Mouse (Mus musculus) midbrain, embryonic 14.5 days (tissue): ENCODE results near the gene Cbx2. TPM values are rescaled to one million over a fixed set of nuclear protein-coding genes. Genes with fewer than 3 reads are reported as not detected.
A peak's percentile ranks its signal among the peaks of the same experiment; 100 is the strongest.

Source experiments
- ATAC-seq: fragments of 200-750 bp; cut with Nextera tagmentation; 2 replicates; pipeline ENCODE4 v1.8.0; 2017; ENCODE audit warnings: moderate number of reproducible peaks, moderate library complexity; ENCODE audit not compliant: low FRiP score, low TSS enrichment
- DNase-seq: peaks from one replicate; pipeline ENCODE4 v3.0.0-alpha.2; 2015
- H3K27ac ChIP-seq: fragments of 300-500 bp; sonication (generic); replicated peaks from 2 replicates; pipeline ENCODE4 v1.5.1; 2014; ENCODE audit warnings: mild to moderate bottlenecking, low read depth, low read length, moderate library complexity
- H3K27me3 ChIP-seq: fragments of 300-500 bp; sonication (generic); 2 replicates; pipeline ENCODE4 v1.6.1; 2014; ENCODE audit warnings: low read length, control low read depth, mixed read lengths; ENCODE audit not compliant: control insufficient read depth, insufficient read depth
- H3K36me3 ChIP-seq: fragments of 300-500 bp; sonication (generic); 2 replicates; pipeline ENCODE4 v1.6.1; 2014; ENCODE audit warnings: low read length, control low read depth; ENCODE audit not compliant: control insufficient read depth, insufficient read depth
- H3K4me1 ChIP-seq: fragments of 300-500 bp; sonication (generic); 2 replicates; pipeline ENCODE4 v1.6.1; 2014; ENCODE audit warnings: mild to moderate bottlenecking, antibody characterized with exemption, low read length, control low read depth; ENCODE audit not compliant: control insufficient read depth, insufficient read depth
- H3K4me2 ChIP-seq: fragments of 300-500 bp; sonication (generic); 2 replicates; pipeline ENCODE4 v1.6.1; 2014; ENCODE audit warnings: mild to moderate bottlenecking, low read length, moderate library complexity
- H3K4me3 ChIP-seq: fragments of 300-500 bp; sonication (generic); replicated peaks from 2 replicates; pipeline ENCODE4 v1.5.1; 2014; ENCODE audit warnings: low read depth, low read length
- H3K9ac ChIP-seq: fragments of 300-500 bp; sonication (generic); replicated peaks from 2 replicates; pipeline ENCODE4 v1.6.1; 2014; ENCODE audit warnings: mild to moderate bottlenecking, low read length, moderate library complexity
- H3K9me3 ChIP-seq: fragments of 300-500 bp; sonication (generic); 2 replicates; pipeline ENCODE4 v1.6.1; 2016; ENCODE audit warnings: low read length, control low read depth, mixed read lengths; ENCODE audit not compliant: control insufficient read depth
- WGBS: fragments of 180-500 bp; shearing (Covaris S2); extraction: QIAGEN DNeasy Blood & Tissue Kit; methylation state at CpG from one replicate; pipeline ENCODE4 v1.1.7; 2014; 5-methylcytosine and 5-hydroxymethylcytosine counted together
- polyA plus RNA-seq: library from polyadenylated mRNA; unstranded; fragments of >200 nt; fragmentation: Nextera tagmentation; extraction: Ambion mirVana; gene quantifications from 2 replicates; pipeline ENCODE4 v1.2.1, GENCODE M21; 2014

Cbx2 gene
- polyA plus RNA-seq, 1 experiment from 2014 or later, result 20.7 TPM

DNA sequence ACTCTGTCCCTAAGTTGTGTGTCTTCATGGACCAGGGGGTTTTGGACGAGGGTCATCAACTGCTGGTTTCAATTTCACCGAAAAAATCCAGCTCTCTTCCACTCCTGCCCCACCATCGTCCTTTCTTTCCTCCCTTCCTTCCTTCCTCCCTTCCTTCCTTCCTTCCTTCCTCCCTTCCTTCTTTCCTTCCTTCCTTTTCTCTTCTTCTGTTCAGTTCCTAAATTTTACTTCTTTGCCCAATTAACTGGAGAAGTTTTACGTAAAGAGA, 20.4 kb downstream of the Cbx2 start:
- DNase-seq (no peak), ATAC-seq (no peak)
- Histone ChIP-seq H3K4me1 (peaks cover 40% of the 10 kb centered on the region), H3K27ac (no peak overlapping the region), H3K27me3 (peaks cover 77% of the 10 kb centered on the region), H3K9me3 (no peaks in the 10 kb centered on the region), H3K4me3 (no peak overlapping the region), H3K9ac (no peak overlapping the region), H3K4me2 (no peak overlapping the region), H3K36me3 (peaks cover 11% of the 10 kb centered on the region)
- WGBS, result 3% methylated on average over 4 of the region's 4 CpGs

DNA sequence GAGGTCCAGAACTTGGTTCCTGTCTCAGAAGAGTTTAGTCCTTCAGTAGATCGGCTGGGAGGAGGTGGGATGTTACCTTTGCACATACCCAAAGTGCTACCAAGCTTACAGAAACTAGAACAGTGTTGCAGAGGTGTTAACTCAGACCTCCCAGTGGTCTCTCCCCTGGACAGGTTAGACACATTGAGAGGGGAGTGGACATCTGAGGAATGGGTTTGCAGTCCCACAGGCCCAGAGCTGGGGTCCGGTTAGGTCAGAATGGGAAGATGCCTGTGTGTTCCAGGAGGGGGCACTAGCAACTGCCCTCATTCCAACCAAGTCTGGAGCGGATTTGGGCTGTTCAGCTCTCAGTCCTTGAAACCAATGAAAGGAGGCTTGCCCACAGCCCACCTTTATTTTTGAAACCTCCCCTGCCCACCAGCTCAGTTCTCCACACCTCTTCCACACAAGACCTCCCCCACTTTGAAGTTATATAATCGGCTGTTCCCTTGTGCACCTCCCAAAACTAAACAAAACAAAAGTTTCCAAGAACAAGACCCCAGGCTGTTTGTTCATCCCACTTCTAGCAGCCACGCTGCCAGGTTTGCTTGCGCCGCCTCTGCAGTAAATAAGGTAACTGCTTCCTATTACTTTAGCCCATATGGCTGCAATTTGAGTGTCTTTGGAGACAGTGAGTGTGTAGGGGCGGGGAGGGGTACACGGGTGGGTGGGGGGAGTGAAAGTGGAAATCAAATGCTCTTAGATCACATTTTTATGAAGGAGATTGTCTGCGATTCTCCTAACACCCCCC, 21.2 kb downstream of the Cbx2 start:
- H3K27me3 ChIP-seq, result peaks cover 78% of the 10 kb centered on the region
- H3K4me3 ChIP-seq, result no peak overlapping the region
- no peak overlapping the region for H3K9ac ChIP-seq
- H3K27ac ChIP-seq, result no peak overlapping the region
- peaks cover 4% of the 10 kb centered on the region for H3K36me3 ChIP-seq
- no peaks in the 10 kb centered on the region for H3K9me3 ChIP-seq
- ATAC-seq (no peak), DNase-seq (peak; percentile 52)
- H3K4me2 ChIP-seq, result no peak overlapping the region; the same call in 1 of the 2 replicates
- 3% methylated on average over 10 of the region's 10 CpGs for WGBS
- H3K4me1 ChIP-seq, result peaks cover 37% of the 10 kb centered on the region

DNA sequence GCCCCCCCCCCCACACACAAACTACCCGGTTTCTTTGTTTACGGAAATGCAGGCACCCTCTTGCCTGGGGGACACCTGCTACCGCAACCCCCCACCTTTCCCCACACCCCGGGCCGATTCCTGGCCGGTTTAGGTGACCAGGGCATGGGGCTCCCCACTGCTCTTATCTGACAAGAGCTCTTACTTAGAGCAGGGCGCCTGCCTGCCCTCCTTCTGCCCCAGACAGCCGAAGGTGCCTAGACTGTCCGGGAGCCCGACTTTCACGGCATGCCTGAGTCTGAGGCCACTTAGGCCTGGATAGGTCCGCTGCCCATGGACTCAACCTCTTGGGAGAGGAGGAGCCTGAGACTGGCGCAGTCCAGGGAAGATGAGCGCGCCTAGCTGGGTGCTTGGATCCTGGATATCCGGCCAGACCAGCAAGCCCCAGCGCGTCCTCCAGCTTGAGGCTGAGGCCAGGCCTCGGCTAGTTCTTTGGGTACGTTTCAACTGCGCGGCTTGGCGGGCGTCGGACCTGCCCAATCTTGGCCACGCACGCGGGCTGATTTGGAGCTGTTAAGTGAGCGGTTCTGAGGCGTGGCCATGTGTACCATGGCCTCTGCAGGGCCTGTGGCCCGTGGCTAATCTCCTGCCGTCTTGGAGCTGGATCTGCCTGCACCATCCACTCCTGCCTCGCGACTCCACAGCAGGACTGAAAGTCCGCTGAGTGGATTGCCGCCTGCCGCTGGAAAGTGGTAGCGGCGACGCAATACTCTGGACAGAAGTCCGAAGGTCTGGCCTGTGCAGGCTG, 22.0 kb downstream of the Cbx2 start:
- H3K27me3 ChIP-seq, result peaks cover 80% of the 10 kb centered on the region
- WGBS, result 1% methylated on average over 41 of the region's 41 CpGs
- no peak overlapping the region for H3K9ac ChIP-seq
- H3K4me3 ChIP-seq, result 0 out of 2 replicates have a peak overlapping the region, but pooled peaks have one; percentile 7
- H3K9me3 ChIP-seq, result no peaks in the 10 kb centered on the region
- H3K36me3 ChIP-seq, result no peaks in the 10 kb centered on the region
- ATAC-seq, result no peak
- H3K4me2 ChIP-seq, result peak overlapping the region; percentile 12
- H3K4me1 ChIP-seq, result peaks cover 29% of the 10 kb centered on the region
- no peak overlapping the region for H3K27ac ChIP-seq
- DNase-seq, result peak; percentile 69

DNA sequence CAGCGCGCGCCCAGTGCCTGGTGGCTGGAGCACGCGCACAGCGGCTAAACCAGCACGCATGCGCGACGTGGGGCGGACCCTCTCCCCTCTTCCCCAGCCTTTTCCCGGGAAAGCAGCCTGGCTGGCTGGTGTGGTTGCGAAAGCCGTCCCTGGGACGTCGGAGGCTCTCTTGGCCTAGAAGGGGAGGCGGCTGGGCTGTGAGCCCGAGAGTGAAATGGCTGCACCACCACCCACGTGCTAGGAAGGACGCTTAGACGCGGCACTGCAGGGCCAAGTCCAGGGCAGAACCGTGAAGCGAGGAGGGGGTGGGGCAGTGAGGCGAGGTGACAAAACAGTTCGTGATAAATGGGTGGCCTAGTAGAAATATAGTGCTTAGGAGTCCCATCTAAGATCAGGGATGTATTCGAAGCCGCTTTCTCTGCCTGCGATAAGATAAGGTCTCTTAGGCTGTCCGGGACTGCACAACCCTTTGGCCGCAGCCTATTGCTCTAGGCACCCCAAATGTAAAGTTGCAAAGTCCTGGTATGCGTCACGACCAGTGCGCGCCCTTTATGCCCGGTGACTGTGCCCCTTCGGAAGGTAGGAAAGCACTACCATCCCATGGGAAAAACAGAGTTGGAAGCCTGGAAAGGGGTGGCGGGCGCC, 24.0 kb downstream of the Cbx2 start:
- peak overlapping the region; percentile 76 for H3K4me2 ChIP-seq
- peak; percentile 89 for DNase-seq
- H3K9ac ChIP-seq, result peak overlapping the region; percentile 44; the same call in 1 of the 2 replicates
- H3K27me3 ChIP-seq, result peaks cover 99% of the 10 kb centered on the region
- no peak overlapping the region for H3K27ac ChIP-seq
- 1% methylated on average over 39 of the region's 39 CpGs for WGBS
- H3K9me3 ChIP-seq, result no peaks in the 10 kb centered on the region
- ATAC-seq, result no peak
- peak overlapping the region; percentile 38 for H3K4me3 ChIP-seq
- no peaks in the 10 kb centered on the region for H3K36me3 ChIP-seq
- H3K4me1 ChIP-seq, result peaks cover 24% of the 10 kb centered on the region

DNA sequence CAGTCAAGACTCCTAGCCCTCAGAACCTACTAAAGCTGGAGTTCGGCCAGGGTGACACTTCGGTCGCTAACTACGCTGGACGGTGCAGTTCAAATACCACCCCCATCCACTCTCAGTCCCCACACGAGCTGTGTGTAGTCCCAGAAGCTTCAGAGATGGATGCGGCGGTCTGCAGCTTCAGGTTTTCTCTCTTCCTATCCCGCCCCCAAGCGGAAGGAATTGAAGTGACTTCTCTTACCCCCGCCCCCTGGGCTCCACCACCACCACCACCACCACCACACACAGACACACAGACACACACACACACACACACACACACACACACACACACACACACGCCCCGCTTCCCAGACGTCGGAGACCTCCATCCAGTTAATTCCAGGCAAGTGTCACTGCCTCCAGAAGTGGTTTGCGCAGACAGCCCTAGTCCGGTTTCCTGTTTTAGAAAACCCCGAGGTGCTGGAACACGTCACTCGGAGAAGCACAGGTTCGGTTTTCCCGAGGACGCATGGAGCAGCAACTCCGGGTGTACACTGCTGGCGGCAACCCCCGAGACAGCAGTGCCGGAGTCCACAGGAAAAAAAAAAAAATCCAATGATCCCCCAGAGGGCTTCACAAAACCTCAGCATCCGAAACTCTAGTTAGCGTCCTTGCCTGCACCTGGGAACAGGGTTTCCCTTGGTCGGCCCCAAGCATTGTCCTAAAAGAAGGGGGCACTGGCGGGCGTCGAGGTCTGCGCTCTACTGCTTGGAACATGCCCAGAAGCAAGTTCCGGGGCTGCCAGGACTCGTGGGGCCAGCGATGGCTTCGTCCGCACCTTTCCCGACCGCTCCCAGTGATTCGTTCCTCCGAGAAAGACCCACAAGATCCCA, 24.7 kb downstream of the Cbx2 start:
- H3K4me2 ChIP-seq, result peak overlapping the region; percentile 76
- peak overlapping the region; percentile 44; the same call in 1 of the 2 replicates for H3K9ac ChIP-seq
- no peaks in the 10 kb centered on the region for H3K9me3 ChIP-seq
- ATAC-seq (no peak), DNase-seq (peak; percentile 69)
- no peaks in the 10 kb centered on the region for H3K36me3 ChIP-seq
- peaks cover 30% of the 10 kb centered on the region for H3K4me1 ChIP-seq
- under 1% methylated on average over 43 of the region's 43 CpGs for WGBS
- H3K4me3 ChIP-seq, result peak overlapping the region; percentile 38
- peaks cover 92% of the 10 kb centered on the region for H3K27me3 ChIP-seq
- no peak overlapping the region for H3K27ac ChIP-seq

DNA sequence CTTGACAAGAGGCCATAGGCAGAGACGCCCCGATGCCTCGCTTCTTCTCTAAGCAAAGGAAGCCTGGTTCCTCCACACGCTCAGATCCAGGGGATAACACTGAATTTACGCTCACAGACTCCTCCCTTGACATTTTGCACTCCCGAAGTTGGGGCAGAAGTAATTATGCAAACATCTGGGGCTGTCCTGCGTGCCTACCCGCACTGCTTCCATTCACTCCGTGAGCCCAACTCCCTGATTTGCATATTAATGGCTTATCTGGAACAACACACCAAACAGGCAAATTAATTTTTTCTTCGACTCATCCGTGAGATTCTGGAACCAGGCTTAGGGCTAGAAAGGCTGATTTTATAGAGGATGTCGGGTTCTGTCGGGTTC, 25.4 kb downstream of the Cbx2 start:
- Histone ChIP-seq H3K4me3 (0 out of 2 replicates have a peak overlapping the region, but pooled peaks have one; percentile 5), H3K4me2 (peak overlapping the region; percentile 76), H3K9me3 (no peaks in the 10 kb centered on the region), H3K4me1 (peaks cover 36% of the 10 kb centered on the region), H3K27me3 (peaks cover 87% of the 10 kb centered on the region), H3K36me3 (no peaks in the 10 kb centered on the region), H3K9ac (no peak overlapping the region), H3K27ac (no peak overlapping the region)
- peak; percentile 63 for DNase-seq
- under 1% methylated on average over 13 of the region's 13 CpGs for WGBS
- ATAC-seq, result no peak

DNA sequence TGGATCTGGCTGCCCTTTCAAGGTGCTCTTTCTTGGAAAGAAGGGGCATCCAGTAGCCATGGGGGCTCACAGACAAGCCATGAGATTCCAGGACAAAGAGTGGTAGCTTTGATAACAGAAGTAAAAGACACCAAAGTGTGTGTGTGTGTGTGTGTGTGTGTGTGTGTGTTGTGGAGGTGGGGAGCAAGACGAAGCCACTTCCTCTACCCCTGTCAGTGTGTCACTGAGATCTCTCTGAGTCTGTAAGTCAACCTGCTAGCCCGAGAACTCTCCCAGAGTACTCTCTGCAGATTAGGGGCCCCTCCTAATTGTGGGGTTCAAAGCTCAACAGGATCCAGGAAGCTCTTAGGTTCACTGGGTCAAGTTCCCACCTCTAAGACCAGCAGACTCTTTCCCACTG, 27.6 kb downstream of the Cbx2 start:
- H3K4me3 ChIP-seq, result no peak overlapping the region
- DNase-seq (no peak), ATAC-seq (no peak)
- no peaks in the 10 kb centered on the region for H3K36me3 ChIP-seq
- no peak overlapping the region for H3K4me2 ChIP-seq
- peaks cover 45% of the 10 kb centered on the region for H3K4me1 ChIP-seq
- H3K9me3 ChIP-seq, result no peaks in the 10 kb centered on the region
- H3K9ac ChIP-seq, result no peak overlapping the region
- WGBS, result 2% methylated on average over 2 of the region's 2 CpGs
- H3K27ac ChIP-seq, result no peak overlapping the region
- H3K27me3 ChIP-seq, result peaks cover 72% of the 10 kb centered on the region

DNA sequence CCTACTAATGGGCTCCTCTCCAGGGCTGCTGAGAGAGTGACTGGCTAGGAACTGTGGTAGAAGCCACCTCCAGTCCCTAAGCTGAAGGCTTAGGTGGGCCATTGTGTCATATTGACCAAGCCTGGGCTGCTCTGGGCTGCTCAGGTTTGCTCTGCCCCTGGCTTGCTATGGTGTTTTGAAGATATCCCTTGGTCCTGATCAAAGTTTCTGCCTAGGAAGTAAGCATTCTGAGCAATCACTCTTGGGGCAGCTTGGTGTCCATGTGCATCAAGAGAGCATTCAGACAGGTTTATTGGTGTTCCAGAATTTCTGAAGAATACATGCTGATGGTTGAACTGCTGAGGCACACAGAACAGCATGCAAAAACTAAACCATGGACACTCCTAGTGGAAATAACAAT, 28.7 kb downstream of the Cbx2 start:
- Histone ChIP-seq H3K4me1 (peaks cover 47% of the 10 kb centered on the region), H3K9me3 (no peaks in the 10 kb centered on the region), H3K4me2 (no peak overlapping the region), H3K27ac (no peak overlapping the region), H3K4me3 (no peak overlapping the region), H3K36me3 (no peaks in the 10 kb centered on the region), H3K27me3 (peaks cover 63% of the 10 kb centered on the region), H3K9ac (no peak overlapping the region)
- DNase-seq (no peak), ATAC-seq (no peak)
